In the genomic region with DNA sequence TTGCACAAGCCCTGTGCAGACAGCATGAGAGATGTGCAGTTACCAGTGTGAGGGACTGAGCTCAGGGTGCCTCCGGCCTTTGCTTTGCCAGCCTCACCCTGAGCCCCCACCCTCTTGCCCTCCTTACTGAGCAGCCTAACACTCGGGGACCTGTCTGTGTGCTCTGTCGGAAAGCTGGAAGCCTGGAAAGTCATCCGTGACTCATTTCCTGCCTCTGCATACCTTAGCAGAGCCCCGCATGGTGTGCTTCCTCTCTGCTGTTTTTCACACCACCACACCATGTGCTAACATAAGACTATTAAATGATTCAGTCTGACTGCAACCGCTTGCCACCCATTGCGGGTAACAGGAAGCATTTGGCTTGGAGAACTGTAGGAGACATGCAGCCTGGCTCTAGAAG, we compare ENCODE assay signal across 8 mouse cellular contexts.
DNase-seq lines count a peak whose midpoint lies in the region; ATAC-seq lines count a peak whose summit lies in the region.

No protein-coding gene starts in this region.

- H3K4me1 ChIP-seq in kidney, embryonic 16.5 days (ENCODE audit: insufficient read depth, low read length): peaks cover 6% of the 10 kb centered on the region; the same call in 1 of the 2 replicates
- H3K4me1 ChIP-seq in midbrain, embryonic 10.5 days: peaks cover 16% of the 10 kb centered on the region

- no peak overlapping the region for H3K9ac ChIP-seq in kidney, embryonic 16.5 days (replicated peaks; ENCODE audit: low read length)

- DNase-seq in kidney, postnatal 10 days: no peak
- DNase-seq in CD4-positive helper T cell, adult 2 months (ENCODE audit: low read depth, low spot score): peak; percentile 39
- peak; percentile 80 for DNase-seq in brain, adult 2 months (ENCODE audit: low read depth, low spot score)
- peak; percentile 23 to 45 for DNase-seq in left cerebral cortex, postnatal 36 days (ENCODE audit: low spot score in 2 of 2)
- DNase-seq in cerebellum, adult 8-10 months: no peak
- no peak for DNase-seq in midbrain, embryonic 10.5 days (ENCODE audit: low spot score)
- DNase-seq in adipocyte (ENCODE audit: low spot score): no peak

- no peak overlapping the region for H3K4me2 ChIP-seq in kidney, embryonic 16.5 days (replicated peaks; ENCODE audit: low read depth, low read length)

- H3K27me3 ChIP-seq in kidney, embryonic 16.5 days (ENCODE audit: insufficient read depth, low read length): no peaks in the 10 kb centered on the region
- H3K27me3 ChIP-seq in midbrain, embryonic 10.5 days (ENCODE audit: low read depth, poor library complexity, severe bottlenecking): peaks cover 58% of the 10 kb centered on the region

- no peak overlapping the region for H3K4me3 ChIP-seq in kidney, embryonic 16.5 days (ENCODE audit: low read length)
- H3K4me3 ChIP-seq in midbrain, embryonic 10.5 days: no peak overlapping the region

- no peaks in the 10 kb centered on the region for H3K9me3 ChIP-seq in kidney, embryonic 16.5 days (ENCODE audit: low read length)
- no peaks in the 10 kb centered on the region for H3K9me3 ChIP-seq in midbrain, embryonic 10.5 days (replicated peaks)

- WGBS in kidney, embryonic 16.5 days: 28% methylated on average over 7 of the region's 7 CpGs
- 78% methylated on average over 7 of the region's 7 CpGs for WGBS in midbrain, embryonic 10.5 days

- H3K36me3 ChIP-seq in kidney, embryonic 16.5 days (ENCODE audit: insufficient read depth, low read length): no peaks in the 10 kb centered on the region
- H3K36me3 ChIP-seq in midbrain, embryonic 10.5 days: no peaks in the 10 kb centered on the region

- intact Hi-C loops in left cerebral cortex, postnatal 36 days (cut with DNase I): loop anchor here (10.0 kb wide), 1 partner anchor 350 kb away; the partner anchor contains the start of gene Gfra1

- ATAC-seq in kidney, embryonic 16.5 days (ENCODE audit: low FRiP score, low TSS enrichment): peak; percentile 89

- H3K27ac ChIP-seq in kidney, embryonic 16.5 days (ENCODE audit: low read length): no peak overlapping the region
- no peak overlapping the region for H3K27ac ChIP-seq in midbrain, embryonic 10.5 days (replicated peaks)

Comparison
In these comparisons a context has a peak if more than half of its experiments do, and no peak if none do; other contexts are left out.
1. DNase-seq: peak in CD4-positive helper T cell, adult 2 months (single experiment), brain, adult 2 months (single experiment) and left cerebral cortex, postnatal 36 days (2 of 2); none in kidney, postnatal 10 days (single experiment), cerebellum, adult 8-10 months (single experiment), midbrain, embryonic 10.5 days (single experiment) and adipocyte (single experiment).